Mouse (Mus musculus): ENCODE data around the gene Rab11a. TPM values are rescaled to one million over a fixed set of nuclear protein-coding genes. Genes with fewer than 3 reads are reported as not detected.
"Not testable (repeated sequence)": the region's sequence is repeated elsewhere in the genome, so short reads cannot be mapped to it uniquely, and the experiment has no call there.

Rab11a gene
- total and polyA plus RNA-seq, 2 experiments from 2014 or later, result 153 to 465 TPM

- 74% methylated on average over 6 of the region's 6 CpGs for whole genome bisulfite sequencing
Measured at GRCm38 (mm10) chr9:64734166-64734565, 3.4 kb downstream of the Rab11a start.

DNA sequence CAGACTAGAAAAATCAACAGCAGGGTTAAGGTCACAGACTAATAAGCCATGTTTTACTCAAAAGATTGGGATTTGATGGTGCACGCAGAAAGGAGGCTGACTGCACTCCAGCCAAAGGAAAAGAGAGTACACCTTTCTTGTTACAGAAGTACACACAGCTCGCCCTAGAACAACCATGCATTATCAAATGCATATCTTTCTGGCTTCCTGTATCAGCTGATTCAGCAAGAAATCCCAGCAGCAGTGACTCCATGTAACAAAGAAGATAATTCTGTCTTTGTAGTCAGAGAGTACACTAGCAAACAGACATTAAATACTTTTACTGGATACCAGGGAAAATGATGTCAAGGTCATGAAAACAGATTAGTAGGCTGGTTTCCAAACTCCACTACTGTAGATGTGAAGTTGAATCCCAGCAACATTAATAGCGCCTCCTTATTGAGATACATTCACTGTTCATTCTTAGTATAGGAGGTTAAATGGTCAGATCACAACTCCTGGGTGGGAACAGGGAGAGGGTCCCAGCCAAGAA lies 6.5 kb downstream of the Rab11a start:
- WGBS, result 86% methylated on average over 3 of the region's 3 CpGs
- H3K4me1 ChIP-seq (ENCODE audit: insufficient read depth, low read length), result no peaks in the 10 kb centered on the region
- no peak overlapping the region for H3K9ac ChIP-seq (replicated peaks; ENCODE audit: low read length)
- H3K4me3 ChIP-seq (ENCODE audit: low read length), result no peak overlapping the region
- TF ChIP-seq CTCF (IDR thresholded peaks at IDR 0.05; ENCODE audit: low read depth), result no peak
- no peak overlapping the region for H3K27ac ChIP-seq
- DNase-seq (ENCODE audit: low spot score), result no peak
- H3K4me2 ChIP-seq (ENCODE audit: low read depth, low read length), result no peak overlapping the region
- no peaks in the 10 kb centered on the region for H3K9me3 ChIP-seq (ENCODE audit: low read length)
- peaks cover 10% of the 10 kb centered on the region; the same call in 1 of the 2 replicates for H3K36me3 ChIP-seq (ENCODE audit: insufficient read depth, low read length)
- no peaks in the 10 kb centered on the region for H3K27me3 ChIP-seq (ENCODE audit: insufficient read depth, low read length)
- no peak for ATAC-seq

More at GRCm38 (mm10) chr9:64734166-64734565, 3.4 kb downstream of the Rab11a start:
- no peak overlapping the region for H3K9ac ChIP-seq (replicated peaks; ENCODE audit: low read length)
- no peaks in the 10 kb centered on the region for H3K9me3 ChIP-seq (ENCODE audit: low read length)
- H3K4me1 ChIP-seq (ENCODE audit: insufficient read depth, low read length), result no peaks in the 10 kb centered on the region
- no peak for ATAC-seq
- H3K36me3 ChIP-seq (ENCODE audit: insufficient read depth, low read length), result no peaks in the 10 kb centered on the region
- no peaks in the 10 kb centered on the region for H3K27me3 ChIP-seq (ENCODE audit: insufficient read depth, low read length)
- TF ChIP-seq CTCF (IDR thresholded peaks at IDR 0.05; ENCODE audit: low read depth), result no peak
- DNase-seq (ENCODE audit: low spot score), result no peak
- H3K4me3 ChIP-seq (ENCODE audit: low read length), result no peak overlapping the region
- no peak overlapping the region for H3K27ac ChIP-seq
- H3K4me2 ChIP-seq (ENCODE audit: low read depth, low read length), result no peak overlapping the region

DNA sequence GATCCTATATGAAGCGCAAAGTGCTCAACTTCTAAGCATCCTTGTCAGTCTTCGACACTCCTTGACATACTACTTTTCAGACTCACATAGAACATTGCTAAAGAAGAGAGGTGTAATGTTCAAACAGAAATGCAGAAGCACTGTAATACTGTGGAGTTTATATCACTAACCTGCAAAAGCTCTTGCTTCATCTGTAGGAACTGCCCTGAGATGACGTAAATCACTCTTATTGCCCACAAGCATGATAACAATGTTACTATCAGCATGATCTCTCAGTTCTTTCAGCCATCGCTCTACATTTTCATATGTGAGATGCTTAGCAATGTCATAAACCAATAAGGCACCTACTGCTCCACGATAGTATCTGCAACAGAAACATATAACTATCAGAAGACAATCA lies 11.1 kb downstream of the Rab11a start:
- 97% methylated on average over 5 of the region's 5 CpGs for WGBS
- Histone ChIP-seq H3K4me2 (ENCODE audit: low read depth, low read length) (no peak overlapping the region), H3K9me3 (ENCODE audit: low read length) (no peaks in the 10 kb centered on the region)

GRCm38 (mm10) chr9:64719526-64720163 lies 17.9 kb downstream of the Rab11a start:
- no peaks in the 10 kb centered on the region for H3K9me3 ChIP-seq (ENCODE audit: low read length)
- no peak for DNase-seq (ENCODE audit: low spot score)
- H3K4me1 ChIP-seq (ENCODE audit: insufficient read depth, low read length), result no peaks in the 10 kb centered on the region
- no peak overlapping the region for H3K4me2 ChIP-seq (ENCODE audit: low read depth, low read length)
- no peak for TF ChIP-seq CTCF (IDR thresholded peaks at IDR 0.05; ENCODE audit: low read depth)
- peaks cover 4% of the 10 kb centered on the region; the same call in 1 of the 2 replicates for H3K36me3 ChIP-seq (ENCODE audit: insufficient read depth, low read length)
- H3K27ac ChIP-seq, result no peak overlapping the region
- 71% methylated on average over 5 of the region's 5 CpGs for WGBS
- no peak overlapping the region for H3K4me3 ChIP-seq (ENCODE audit: low read length)
- ATAC-seq, result no peak
- no peaks in the 10 kb centered on the region for H3K27me3 ChIP-seq (ENCODE audit: insufficient read depth, low read length)
- no peak overlapping the region for H3K9ac ChIP-seq (replicated peaks; ENCODE audit: low read length)

More for the DNA sequence above, 11.1 kb downstream of the Rab11a start:
- no peak for TF ChIP-seq CTCF (IDR thresholded peaks at IDR 0.05; ENCODE audit: low read depth)
- no peaks in the 10 kb centered on the region for H3K27me3 ChIP-seq (ENCODE audit: insufficient read depth, low read length)
- no peak overlapping the region for H3K9ac ChIP-seq (replicated peaks; ENCODE audit: low read length)
- ATAC-seq (no peak), DNase-seq (ENCODE audit: low spot score) (no peak)
- H3K4me1 ChIP-seq (ENCODE audit: insufficient read depth, low read length), result no peaks in the 10 kb centered on the region
- H3K4me3 ChIP-seq (ENCODE audit: low read length), result no peak overlapping the region
- peaks cover 16% of the 10 kb centered on the region; the same call in 1 of the 2 replicates for H3K36me3 ChIP-seq (ENCODE audit: insufficient read depth, low read length)
- no peak overlapping the region for H3K27ac ChIP-seq

DNA sequence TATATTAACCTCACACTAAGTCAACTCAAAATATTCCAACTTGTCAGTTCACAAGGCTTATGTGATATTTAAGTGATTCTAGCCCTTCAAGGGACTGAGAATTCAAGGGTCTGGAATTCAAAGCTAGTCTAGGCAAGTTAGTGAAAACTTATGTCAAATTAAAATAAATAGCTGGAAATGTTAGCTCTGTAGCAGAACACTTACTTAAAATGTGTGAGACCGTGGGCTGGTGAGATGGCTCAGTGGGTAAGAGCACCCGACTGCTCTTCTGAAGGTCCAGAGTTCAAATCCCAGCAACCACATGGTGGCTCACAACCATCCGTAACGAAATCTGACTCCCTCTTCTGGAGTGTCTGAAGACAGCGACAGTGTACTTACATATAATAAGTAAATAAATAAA lies 27.3 kb downstream of the Rab11a start:
- H3K27me3 ChIP-seq (ENCODE audit: insufficient read depth, low read length); DNase-seq (ENCODE audit: low spot score); H3K9ac ChIP-seq (replicated peaks; ENCODE audit: low read length); H3K4me2 ChIP-seq (ENCODE audit: low read depth, low read length); H3K27ac ChIP-seq; H3K4me1 ChIP-seq (ENCODE audit: insufficient read depth, low read length); H3K4me3 ChIP-seq (ENCODE audit: low read length); ATAC-seq; H3K9me3 ChIP-seq (ENCODE audit: low read length): not testable (repeated sequence)
- H3K36me3 ChIP-seq (ENCODE audit: insufficient read depth, low read length), result peaks cover 23% of the 10 kb centered on the region
- 91% methylated on average over 3 of the region's 5 CpGs for WGBS

- Histone ChIP-seq H3K4me3 (ENCODE audit: low read length) (no peak overlapping the region), H3K9ac (replicated peaks; ENCODE audit: low read length) (no peak overlapping the region), H3K36me3 (ENCODE audit: insufficient read depth, low read length) (peaks cover 43% of the 10 kb centered on the region), H3K27ac (no peak overlapping the region), H3K27me3 (ENCODE audit: insufficient read depth, low read length) (no peaks in the 10 kb centered on the region), H3K4me2 (ENCODE audit: low read depth, low read length) (no peak overlapping the region), H3K9me3 (ENCODE audit: low read length) (no peaks in the 10 kb centered on the region), H3K4me1 (ENCODE audit: insufficient read depth, low read length) (no peaks in the 10 kb centered on the region)
- no peak for TF ChIP-seq CTCF (IDR thresholded peaks at IDR 0.05; ENCODE audit: low read depth)
- WGBS, result 91% methylated on average over 5 of the region's 5 CpGs
- ATAC-seq (no peak), DNase-seq (ENCODE audit: low spot score) (no peak)
Measured at GRCm38 (mm10) chr9:64704073-64704840, 33.3 kb downstream of the Rab11a start.

All from hindbrain, postnatal 0 days (tissue).